Mouse (Mus musculus) embryonic fibroblast, embryonic 13.5 days (primary cell): ENCODE measurements at regions not wholly inside any gene's neighbourhood (a gene's known extent, or its start where the extent isn't known, plus 50 kb on each side); places are given as distances from the start of the nearest gene placed in this dataset.

ENCODE experiments used
- CTCF ChIP-seq: IDR thresholded peaks from 2 replicates; pipeline ENCODE4 v1.5.1; 2011; ENCODE audit warnings: mild to moderate bottlenecking, control low read depth, low read length, moderate library complexity, borderline replicate concordance; ENCODE audit not compliant: insufficient read depth
- POLR2A ChIP-seq: IDR thresholded peaks from 2 replicates; pipeline ENCODE4 v1.6.1; 2011; ENCODE audit warnings: low read depth, mild to moderate bottlenecking, control low read depth, low read length, moderate library complexity

DNA sequence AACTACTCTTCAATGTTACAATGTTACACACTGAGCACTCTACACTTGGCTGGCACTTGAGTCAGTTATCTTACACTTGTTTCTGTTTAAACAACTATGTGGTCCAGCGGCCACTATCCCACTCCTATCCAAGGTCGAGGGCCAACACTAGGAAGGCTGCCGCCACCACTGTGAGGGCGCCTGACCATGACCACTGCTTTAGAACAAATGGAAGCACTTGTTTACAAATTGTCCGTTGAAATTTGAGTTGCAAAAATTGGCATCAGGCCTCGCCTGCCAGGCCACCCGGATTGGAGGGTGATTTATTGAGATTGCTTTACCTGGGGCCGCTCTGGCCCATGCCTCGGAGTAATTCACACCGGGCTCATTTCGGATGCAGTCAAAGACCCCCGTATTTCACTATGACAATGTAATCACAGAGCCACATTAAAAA is 83.5 kb upstream of the A530016L24Rik start:
- no peak for TF ChIP-seq CTCF
- TF ChIP-seq POLR2A = no peak
